Mouse (Mus musculus): ENCODE measurements around the gene Misp. TPM values are rescaled to one million over a fixed set of nuclear protein-coding genes. Genes with fewer than 3 reads are reported as not detected.
A peak's percentile ranks its signal among the peaks of the same experiment; 100 is the strongest.

Gene Misp
- polyA plus RNA-seq, 1 experiment from 2014 or later, result 1.1 TPM

DNA sequence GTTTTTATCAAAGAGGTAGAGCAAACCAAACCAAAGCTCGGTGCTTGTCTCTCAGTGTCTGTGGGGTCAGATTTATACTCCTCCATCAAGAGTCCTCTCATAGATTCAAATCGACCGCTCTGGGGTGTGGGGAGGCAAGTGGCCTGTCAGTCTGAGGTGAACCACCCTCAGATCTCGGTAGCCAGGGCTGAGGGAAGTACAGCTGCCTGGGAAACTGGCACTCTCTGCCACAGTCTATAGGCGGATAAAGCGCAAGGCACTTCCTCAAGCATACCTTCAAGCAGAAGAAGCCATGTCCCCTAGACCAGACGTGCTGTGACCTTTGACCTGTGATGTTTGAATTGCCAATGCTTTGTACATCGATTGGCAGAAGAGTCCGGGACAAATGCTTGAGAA, 12.0 kb downstream of the Misp start:
- WGBS, result 79% methylated on average over 9 of the region's 9 CpGs
- 0 out of 2 replicates have a peak overlapping the region, but pooled peaks have one; percentile 12 for H3K9ac ChIP-seq
- no peaks in the 10 kb centered on the region for H3K9me3 ChIP-seq (replicated peaks)
- no peak for ATAC-seq
- H3K36me3 ChIP-seq (ENCODE audit: poor library complexity, severe bottlenecking), result no peaks in the 10 kb centered on the region
- no peak overlapping the region for H3K4me3 ChIP-seq
- no peaks in the 10 kb centered on the region for H3K4me1 ChIP-seq
- H3K27me3 ChIP-seq, result no peaks in the 10 kb centered on the region
- no peak overlapping the region for H3K4me2 ChIP-seq
- no peak overlapping the region for H3K27ac ChIP-seq

- H3K9ac ChIP-seq, result no peak overlapping the region; the same call in 1 of the 2 replicates
- peak; percentile 77 for ATAC-seq
- WGBS, result 28% methylated on average over 9 of the region's 9 CpGs
- no peak overlapping the region for H3K4me2 ChIP-seq
- no peaks in the 10 kb centered on the region for H3K9me3 ChIP-seq (replicated peaks)
- no peak overlapping the region for H3K4me3 ChIP-seq
- H3K27me3 ChIP-seq, result 0 out of 2 replicates have a peak, but pooled peaks cover 3% of the 10 kb centered on the region
- no peaks in the 10 kb centered on the region for H3K4me1 ChIP-seq
- H3K36me3 ChIP-seq (ENCODE audit: poor library complexity, severe bottlenecking), result no peaks in the 10 kb centered on the region
- no peak overlapping the region for H3K27ac ChIP-seq
Measured at GRCm38 (mm10) chr10:79834769-79835398, 14.1 kb downstream of the Misp start.

- Histone ChIP-seq H3K27me3 (0 out of 2 replicates have a peak, but pooled peaks cover 3% of the 10 kb centered on the region), H3K4me3 (no peak overlapping the region), H3K4me1 (peaks cover 11% of the 10 kb centered on the region), H3K4me2 (no peak overlapping the region), H3K9me3 (replicated peaks) (no peaks in the 10 kb centered on the region), H3K27ac (no peak overlapping the region), H3K9ac (no peak overlapping the region), H3K36me3 (ENCODE audit: poor library complexity, severe bottlenecking) (no peaks in the 10 kb centered on the region)
- no peak for ATAC-seq
- 99% methylated on average over 3 of the region's 3 CpGs for WGBS
Measured at GRCm38 (mm10) chr10:79836918-79837317, 16.1 kb downstream of the Misp start.

DNA sequence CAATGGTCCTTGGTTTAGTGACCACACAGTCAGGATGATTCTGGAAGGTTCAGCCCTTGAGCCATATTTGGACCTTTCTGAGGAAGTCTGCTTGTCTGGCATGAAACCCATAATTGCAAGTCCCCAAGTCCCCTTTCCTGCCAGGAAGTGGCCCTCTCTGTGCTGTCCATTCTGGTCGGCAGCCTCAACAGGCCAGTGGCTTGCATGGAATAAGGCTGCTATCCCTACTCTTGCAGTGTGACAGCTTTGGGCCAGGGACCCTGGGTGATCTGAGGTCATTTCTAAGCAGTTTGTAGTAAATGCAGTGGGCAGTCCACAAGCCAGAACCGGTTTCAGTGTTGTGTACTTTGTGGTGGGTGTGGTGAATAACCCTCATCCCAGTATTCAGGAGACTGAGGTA, 17.4 kb downstream of the Misp start:
- Histone ChIP-seq H3K36me3 (ENCODE audit: poor library complexity, severe bottlenecking) (no peaks in the 10 kb centered on the region), H3K27ac (no peak overlapping the region), H3K4me3 (no peak overlapping the region), H3K9ac (no peak overlapping the region), H3K27me3 (0 out of 2 replicates have a peak, but pooled peaks cover 3% of the 10 kb centered on the region), H3K4me1 (peaks cover 19% of the 10 kb centered on the region), H3K4me2 (no peak overlapping the region), H3K9me3 (replicated peaks) (no peaks in the 10 kb centered on the region)
- 76% methylated on average over 2 of the region's 2 CpGs for WGBS
- ATAC-seq, result no peak

DNA sequence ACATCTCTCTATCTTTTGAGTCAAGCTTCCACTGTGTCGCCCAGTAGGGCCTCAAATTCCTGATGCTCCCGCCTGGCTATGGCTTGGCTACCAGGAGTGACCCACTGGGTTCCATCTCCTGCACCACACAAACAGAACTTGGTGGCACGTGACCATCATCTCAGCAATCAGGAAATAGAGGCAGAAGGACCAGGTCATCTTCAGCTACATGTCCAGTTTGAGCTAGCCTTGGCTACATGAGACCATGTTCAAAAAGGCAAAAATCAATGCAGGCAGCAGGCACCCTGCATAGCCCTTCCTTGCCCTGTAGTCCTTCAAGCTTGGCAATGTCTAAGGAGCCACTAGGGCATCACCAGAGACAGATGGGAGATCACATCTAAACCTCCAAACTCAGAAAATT, 19.3 kb downstream of the Misp start:
- Histone ChIP-seq H3K36me3 (ENCODE audit: poor library complexity, severe bottlenecking) (no peaks in the 10 kb centered on the region), H3K9me3 (replicated peaks) (no peaks in the 10 kb centered on the region), H3K4me2 (peak overlapping the region; percentile 67), H3K27me3 (0 out of 2 replicates have a peak, but pooled peaks cover 3% of the 10 kb centered on the region), H3K4me1 (peaks cover 27% of the 10 kb centered on the region), H3K9ac (no peak overlapping the region), H3K4me3 (no peak overlapping the region; the same call in 1 of the 2 replicates), H3K27ac (peak overlapping the region; percentile 49)
- ATAC-seq, result no peak
- 92% methylated on average over 3 of the region's 3 CpGs for WGBS

DNA sequence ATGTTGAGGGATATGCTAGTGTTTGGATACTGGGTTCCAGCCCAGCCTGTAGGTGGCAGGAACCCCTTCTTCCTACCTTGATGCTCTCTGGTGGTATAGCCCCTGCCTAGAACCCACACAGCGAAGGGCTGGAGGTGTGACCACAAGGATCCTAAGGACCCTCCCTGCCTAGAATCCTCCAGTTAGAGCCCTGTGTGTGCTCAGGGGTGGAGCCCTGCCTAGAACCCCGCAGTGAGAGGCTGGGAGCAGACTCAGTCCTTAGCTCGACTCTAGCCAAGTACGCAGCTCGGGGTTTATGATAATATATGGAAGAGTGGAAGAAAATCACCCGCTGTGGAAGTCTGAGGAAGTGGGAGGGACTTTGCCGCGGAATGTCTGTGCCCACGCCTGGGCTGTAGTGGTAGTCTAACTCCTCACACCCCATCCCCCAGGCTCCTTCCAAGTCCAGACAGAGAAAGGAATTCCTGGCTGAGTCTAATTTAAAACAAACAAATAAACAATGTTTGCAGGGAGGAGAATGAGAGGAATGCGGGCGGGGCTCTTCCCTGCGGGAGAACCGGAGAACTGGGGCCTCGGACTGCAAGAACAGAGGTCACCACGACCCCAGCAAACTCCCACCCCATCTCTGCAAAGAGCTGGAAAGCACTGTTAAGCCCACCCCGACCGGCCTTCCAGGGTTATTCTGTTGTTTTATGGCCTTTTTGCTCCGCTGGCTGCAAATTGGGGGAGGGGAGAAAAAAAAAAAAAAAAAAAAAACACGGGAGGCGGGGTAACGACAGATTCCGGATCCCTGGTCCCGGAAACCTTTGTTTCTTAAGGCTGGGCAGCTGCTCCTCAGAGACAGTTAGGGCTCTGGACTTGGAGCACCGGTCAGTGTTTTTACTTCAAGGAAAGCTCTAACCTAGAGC, 20.1 kb downstream of the Misp start:
- Histone ChIP-seq H3K4me3 (peak overlapping the region; percentile 36), H3K27me3 (0 out of 2 replicates have a peak, but pooled peaks cover 3% of the 10 kb centered on the region), H3K9ac (peak overlapping the region; percentile 58), H3K9me3 (replicated peaks) (no peaks in the 10 kb centered on the region), H3K4me1 (peaks cover 27% of the 10 kb centered on the region), H3K27ac (peak overlapping the region; percentile 49), H3K36me3 (ENCODE audit: poor library complexity, severe bottlenecking) (no peaks in the 10 kb centered on the region), H3K4me2 (peak overlapping the region; percentile 67)
- 3% methylated on average over 24 of the region's 24 CpGs for WGBS
- peak; percentile 80 for ATAC-seq

DNA sequence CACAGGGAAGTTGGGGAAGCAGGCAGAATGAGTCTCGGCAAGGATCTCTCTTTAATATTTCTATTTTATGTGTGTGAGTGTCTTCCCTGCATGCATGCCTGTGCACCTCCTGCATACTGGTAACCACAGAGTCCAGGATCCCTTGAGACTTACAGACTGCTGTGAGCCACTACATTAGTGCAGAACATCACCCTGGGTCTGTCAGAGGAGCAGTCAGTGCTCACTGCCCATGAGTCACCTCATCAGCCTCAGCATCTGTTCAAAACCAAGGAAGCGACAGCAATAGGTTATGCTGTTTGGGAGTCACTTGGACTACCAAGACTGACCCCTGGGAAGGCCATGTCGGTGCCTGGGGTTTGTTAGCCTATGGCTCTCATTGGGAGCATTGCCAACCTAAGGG, 21.5 kb downstream of the Misp start:
- H3K27ac ChIP-seq, result no peak overlapping the region

DNA sequence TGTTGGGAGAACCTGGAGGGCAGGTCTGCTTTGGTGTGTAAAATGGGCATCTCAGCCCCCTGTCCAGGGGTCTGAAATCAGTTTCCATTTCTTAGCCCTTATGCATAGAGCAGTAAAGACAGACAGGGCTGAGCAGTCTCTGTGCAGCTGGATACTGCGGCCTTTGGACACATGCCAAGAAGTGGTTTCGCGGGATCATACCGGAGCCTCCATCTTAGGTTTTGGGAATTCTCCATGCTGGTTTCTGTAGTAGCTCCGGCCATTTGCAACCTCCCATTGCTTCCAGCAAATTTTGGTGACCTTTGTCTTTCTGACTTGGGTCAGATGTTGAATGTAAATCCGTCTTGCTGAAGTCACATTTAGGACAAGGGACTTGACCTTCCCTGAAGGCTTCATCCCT, 22.7 kb downstream of the Misp start:
- no peaks in the 10 kb centered on the region for H3K27me3 ChIP-seq
- H3K4me2 ChIP-seq, result no peak overlapping the region
- no peak overlapping the region for H3K27ac ChIP-seq
- H3K4me3 ChIP-seq, result no peak overlapping the region
- ATAC-seq, result 0 out of 2 replicates have a peak, but pooled peaks have one; percentile 48
- no peaks in the 10 kb centered on the region for H3K9me3 ChIP-seq (replicated peaks)
- 45% methylated on average over 6 of the region's 6 CpGs for WGBS
- H3K9ac ChIP-seq, result peak overlapping the region; percentile 34; the same call in 1 of the 2 replicates
- no peaks in the 10 kb centered on the region for H3K36me3 ChIP-seq (ENCODE audit: poor library complexity, severe bottlenecking)
- peaks cover 31% of the 10 kb centered on the region for H3K4me1 ChIP-seq

More for the DNA sequence above, 21.5 kb downstream of the Misp start:
- no peaks in the 10 kb centered on the region for H3K36me3 ChIP-seq (ENCODE audit: poor library complexity, severe bottlenecking)
- H3K9ac ChIP-seq, result no peak overlapping the region
- no peak for ATAC-seq
- H3K4me3 ChIP-seq, result no peak overlapping the region
- 0 out of 2 replicates have a peak, but pooled peaks cover 3% of the 10 kb centered on the region for H3K27me3 ChIP-seq
- no peak overlapping the region for H3K4me2 ChIP-seq
- WGBS, result 78% methylated on average over 3 of the region's 3 CpGs
- peaks cover 27% of the 10 kb centered on the region for H3K4me1 ChIP-seq
- H3K9me3 ChIP-seq (replicated peaks), result no peaks in the 10 kb centered on the region

- H3K4me2 ChIP-seq, result no peak overlapping the region
- no peak overlapping the region for H3K27ac ChIP-seq
- H3K4me1 ChIP-seq, result peaks cover 27% of the 10 kb centered on the region
- ATAC-seq, result no peak
- H3K4me3 ChIP-seq, result no peak overlapping the region
- no peaks in the 10 kb centered on the region for H3K9me3 ChIP-seq (replicated peaks)
- no peaks in the 10 kb centered on the region for H3K36me3 ChIP-seq (ENCODE audit: poor library complexity, severe bottlenecking)
- H3K27me3 ChIP-seq, result no peaks in the 10 kb centered on the region
- no peak overlapping the region for H3K9ac ChIP-seq
- WGBS, result 80% methylated on average over 5 of the region's 5 CpGs
Measured at GRCm38 (mm10) chr10:79846553-79846952, 25.8 kb downstream of the Misp start.

DNA sequence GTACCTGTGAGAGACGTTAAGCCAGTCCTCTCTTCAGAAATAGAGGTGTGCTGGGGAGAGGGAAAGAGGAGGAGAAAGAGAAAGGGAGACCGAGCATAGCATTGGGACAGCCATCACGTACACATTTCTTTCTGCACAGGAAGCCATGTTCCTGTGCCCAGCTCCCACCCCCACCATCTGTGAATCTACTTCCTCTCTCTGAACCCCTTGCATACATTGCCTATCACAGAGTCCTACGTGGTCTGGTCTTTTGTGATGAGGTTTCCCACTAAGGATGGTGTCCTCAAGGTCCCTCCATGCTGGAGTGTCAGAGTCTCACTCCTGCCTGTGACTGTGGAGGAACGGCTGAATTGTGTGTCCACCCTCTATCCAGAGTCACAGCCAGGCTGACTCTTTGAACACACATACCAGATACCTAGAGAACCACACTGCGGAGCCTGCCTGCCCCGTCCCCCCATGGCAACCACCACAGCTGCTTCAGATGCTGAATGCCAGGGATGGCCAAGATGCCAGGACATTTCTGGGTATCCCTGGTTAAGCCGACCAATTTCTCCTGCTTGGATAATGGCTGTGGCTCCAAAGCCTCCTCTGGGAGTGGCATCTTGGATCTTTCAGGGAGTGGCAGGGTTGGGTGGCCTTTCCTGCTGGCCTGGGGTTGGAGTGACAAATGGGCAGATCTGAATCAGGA, 29.3 kb downstream of the Misp start:
- ATAC-seq, result no peak
- Histone ChIP-seq H3K27me3 (no peaks in the 10 kb centered on the region), H3K36me3 (ENCODE audit: poor library complexity, severe bottlenecking) (no peaks in the 10 kb centered on the region), H3K4me1 (peaks cover 30% of the 10 kb centered on the region), H3K4me3 (no peak overlapping the region), H3K9me3 (replicated peaks) (no peaks in the 10 kb centered on the region), H3K4me2 (no peak overlapping the region), H3K27ac (no peak overlapping the region), H3K9ac (no peak overlapping the region)
- WGBS, result 88% methylated on average over 8 of the region's 8 CpGs

DNA sequence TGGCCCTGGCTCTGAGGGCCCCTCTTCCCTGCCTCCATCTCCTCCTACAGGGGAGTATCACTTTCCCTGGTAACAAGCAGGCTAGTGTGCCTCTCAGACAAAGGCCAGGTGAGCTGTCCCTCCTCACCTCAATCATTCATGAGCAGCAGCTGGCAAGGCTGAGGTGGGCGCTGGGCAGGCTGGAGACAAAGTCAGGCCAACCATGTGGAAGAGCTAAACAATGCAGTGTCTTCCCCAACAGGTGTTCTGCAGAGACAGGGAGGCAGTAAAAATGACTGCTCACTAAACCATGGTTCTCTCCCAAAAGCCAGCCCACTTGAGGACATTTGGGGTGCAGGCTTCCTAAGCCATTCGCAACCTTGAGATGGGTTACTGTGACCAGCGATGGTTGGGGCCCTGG, 30.9 kb downstream of the Misp start:
- no peaks in the 10 kb centered on the region for H3K9me3 ChIP-seq (replicated peaks)
- WGBS, result 83% methylated on average over 3 of the region's 3 CpGs
- H3K4me1 ChIP-seq, result peaks cover 43% of the 10 kb centered on the region
- ATAC-seq, result no peak
- H3K27ac ChIP-seq, result peak overlapping the region; percentile 100
- H3K36me3 ChIP-seq (ENCODE audit: poor library complexity, severe bottlenecking), result peaks cover 5% of the 10 kb centered on the region
- no peak overlapping the region; the same call in 1 of the 2 replicates for H3K4me3 ChIP-seq
- H3K27me3 ChIP-seq, result no peaks in the 10 kb centered on the region
- peak overlapping the region; percentile 91 for H3K4me2 ChIP-seq
- H3K9ac ChIP-seq, result peak overlapping the region; percentile 79
